Mouse (Mus musculus) layer of hippocampus, adult 8-10 months (tissue): ENCODE measurements at regions not wholly inside any gene's neighbourhood (a gene's known extent, or its start where the extent isn't known, plus 50 kb on each side); places are given as distances from the start of the nearest gene placed in this dataset.
A peak's percentile ranks its signal among the peaks of the same experiment; 100 is the strongest.

Experiments
- DNase-seq, 2 experiments: peaks; one replicate each; pipeline ENCODE4 v3.0.0; 2022; ENCODE audit warnings: low spot score in 2 of 2

- DNase-seq = no peak
These were observed 687.5 kb upstream of the Pou3f3 start for GRCm38 (mm10) chr1:42008046-42008445.

GRCm38 (mm10) chr1:42012911-42013310, 682.7 kb upstream of the Pou3f3 start:
- peak; percentile 85 to 86 for DNase-seq

GRCm38 (mm10) chr1:42018966-42019365, 676.6 kb upstream of the Pou3f3 start:
- DNase-seq = no peak

GRCm38 (mm10) chr1:42025781-42026180, 669.8 kb upstream of the Pou3f3 start:
- DNase-seq = no peak

GRCm38 (mm10) chr1:42026423-42026822, 669.1 kb upstream of the Pou3f3 start:
- no peak for DNase-seq

GRCm38 (mm10) chr1:42033786-42034185, 661.8 kb upstream of the Pou3f3 start:
- no peak for DNase-seq

- DNase-seq = no peak
These were observed 660.2 kb upstream of the Pou3f3 start for GRCm38 (mm10) chr1:42035371-42035770.

- DNase-seq = no peak
These were observed 654.0 kb upstream of the Pou3f3 start for GRCm38 (mm10) chr1:42041544-42041943.

- no peak for DNase-seq
These were observed 637.1 kb upstream of the Pou3f3 start for GRCm38 (mm10) chr1:42058494-42058893.

GRCm38 (mm10) chr1:42070064-42070463, 625.5 kb upstream of the Pou3f3 start:
- DNase-seq = peak in 1 of 2 experiments; percentile 34

- DNase-seq = no peak
These were observed 599.5 kb upstream of the Pou3f3 start for GRCm38 (mm10) chr1:42096026-42096425.

- no peak for DNase-seq
These were observed 597.0 kb upstream of the Pou3f3 start for GRCm38 (mm10) chr1:42098580-42098979.

- DNase-seq = no peak
These were observed 588.0 kb upstream of the Pou3f3 start for GRCm38 (mm10) chr1:42107521-42107920.

GRCm38 (mm10) chr1:42107925-42108324, 587.6 kb upstream of the Pou3f3 start:
- no peak for DNase-seq

GRCm38 (mm10) chr1:42152175-42152790, 543.3 kb upstream of the Pou3f3 start:
- DNase-seq = peak; percentile 24 to 29

- DNase-seq = no peak
These were observed 542.7 kb upstream of the Pou3f3 start for GRCm38 (mm10) chr1:42152916-42153315.

GRCm38 (mm10) chr1:42167790-42168572, 527.6 kb upstream of the Pou3f3 start:
- no peak for DNase-seq

- no peak for DNase-seq
These were observed 526.1 kb upstream of the Pou3f3 start for GRCm38 (mm10) chr1:42169505-42169904.

- DNase-seq = no peak
These were observed 509.3 kb upstream of the Pou3f3 start for GRCm38 (mm10) chr1:42186295-42186694.

GRCm38 (mm10) chr1:42228098-42228497, 467.5 kb upstream of the Pou3f3 start:
- DNase-seq = no peak

- DNase-seq = peak in 1 of 2 experiments; percentile 35
These were observed 465.9 kb upstream of the Pou3f3 start for GRCm38 (mm10) chr1:42229711-42230110.

- peak in 1 of 2 experiments; percentile 24 for DNase-seq
These were observed 465.0 kb upstream of the Pou3f3 start for GRCm38 (mm10) chr1:42230469-42231040.

- no peak for DNase-seq
These were observed 464.5 kb upstream of the Pou3f3 start for GRCm38 (mm10) chr1:42231091-42231490.
